Mouse (Mus musculus) myocyte (in vitro differentiated cells): ENCODE measurements at regions not wholly inside any gene's neighbourhood (a gene's known extent, or its start where the extent isn't known, plus 50 kb on each side); places are given as distances from the start of the nearest gene placed in this dataset.
A peak's percentile ranks its signal among the peaks of the same experiment; 100 is the strongest.

Experiments
- H3K27me3 ChIP-seq: one replicate; pipeline ENCODE4 v1.6.1; 2011; ENCODE audit not compliant: control insufficient read depth, insufficient read depth, insufficient read length
- H3K36me3 ChIP-seq: one replicate; pipeline ENCODE4 v1.6.1; 2011; ENCODE audit not compliant: control insufficient read depth, insufficient read depth
- H3K4me2 ChIP-seq: one replicate; pipeline ENCODE4 v1.6.1; 2011; ENCODE audit warnings: low read depth, control low read depth
- H3K4me3 ChIP-seq: one replicate; pipeline ENCODE4 v1.5.1; 2011; ENCODE audit warnings: mild to moderate bottlenecking, control low read depth, moderate library complexity
- H3K79me2 ChIP-seq: one replicate; pipeline ENCODE4 v1.6.1; 2011; ENCODE audit not compliant: control insufficient read depth, insufficient read depth
- H3ac ChIP-seq: one replicate; pipeline ENCODE4 v1.6.1; 2011; ENCODE audit not compliant: control insufficient read depth, insufficient read length
- CEBPB ChIP-seq: IDR thresholded peaks from 2 replicates; pipeline ENCODE4 v1.6.1; 2011; ENCODE audit warnings: mild to moderate bottlenecking, moderate library complexity; ENCODE audit not compliant: poor library complexity, insufficient read depth, severe bottlenecking
- E2F4 ChIP-seq: IDR thresholded peaks from one replicate; pipeline ENCODE4 v1.6.1; 2011; ENCODE audit warnings: mild to moderate bottlenecking, control low read depth, moderate library complexity; ENCODE audit not compliant: insufficient read depth
- MAX ChIP-seq: IDR thresholded peaks from one replicate; pipeline ENCODE4 v1.6.1; 2011; ENCODE audit warnings: low read depth, mild to moderate bottlenecking, control low read depth
- MYOD1 ChIP-seq, 3 experiments: IDR thresholded peaks; one replicate each; pipeline ENCODE4 v1.6.1; 2011; ENCODE audit warnings: control low read depth in 2 of 3, low read depth in 2 of 3, mild to moderate bottlenecking in 2 of 3, moderate library complexity in 1 of 3; ENCODE audit not compliant: insufficient read length in 2 of 3, control insufficient read depth in 1 of 3
- MYOG ChIP-seq, 3 experiments: IDR thresholded peaks; one replicate each; pipeline ENCODE4 v1.6.1; 2011; ENCODE audit warnings: control low read depth in 2 of 3, low read depth in 2 of 3, mild to moderate bottlenecking in 2 of 3; ENCODE audit not compliant: insufficient read length in 2 of 3, control insufficient read depth in 1 of 3, insufficient read depth in 1 of 3
- POLR2A ChIP-seq: IDR thresholded peaks from one replicate; pipeline ENCODE4 v1.6.1; 2011; ENCODE audit warnings: low read depth, mild to moderate bottlenecking, control low read depth, moderate library complexity; ENCODE audit not compliant: insufficient read length
- POLR2AphosphoS2 ChIP-seq: IDR thresholded peaks from one replicate; pipeline ENCODE4 v1.6.1; 2011; ENCODE audit warnings: low read depth, control low read depth; ENCODE audit not compliant: insufficient read length
- REST ChIP-seq: IDR thresholded peaks from one replicate; pipeline ENCODE4 v1.6.1; 2011; ENCODE audit warnings: mild to moderate bottlenecking, control low read depth, moderate library complexity; ENCODE audit not compliant: insufficient read depth, insufficient read length
- SRF ChIP-seq: IDR thresholded peaks from one replicate; pipeline ENCODE4 v1.6.1; 2011; ENCODE audit warnings: low read depth; ENCODE audit not compliant: control insufficient read depth, insufficient read length
- TCF12 ChIP-seq: IDR thresholded peaks from one replicate; pipeline ENCODE4 v1.6.1; 2011; ENCODE audit warnings: mild to moderate bottlenecking, control low read depth; ENCODE audit not compliant: poor library complexity, insufficient read depth, severe bottlenecking
- TCF3 ChIP-seq: IDR thresholded peaks from one replicate; pipeline ENCODE4 v1.6.1; 2011; ENCODE audit warnings: low read depth, control low read depth; ENCODE audit not compliant: insufficient read length
- USF1 ChIP-seq: IDR thresholded peaks from one replicate; pipeline ENCODE4 v1.6.1; 2011; ENCODE audit warnings: low read depth, mild to moderate bottlenecking, control low read depth, moderate library complexity

GRCm38 (mm10) chrX:11097581-11098254, 201.3 kb upstream of the H2al1a start:
- no peak overlapping the region for H3K4me3 ChIP-seq
- no peaks in the 10 kb centered on the region for H3K27me3 ChIP-seq
- no peaks in the 10 kb centered on the region for H3K36me3 ChIP-seq
- no peak overlapping the region for H3ac ChIP-seq
- H3K79me2 ChIP-seq, result no peaks in the 10 kb centered on the region
- no peak overlapping the region for H3K4me2 ChIP-seq
- TF ChIP-seq TCF12, result no peak
- TF ChIP-seq E2F4, result no peak
- no peak for TF ChIP-seq MYOD1 (IDR thresholded peaks at IDR 0.05; ENCODE audit: control insufficient read depth in 1 of 3, insufficient read length in 2 of 3, low read depth in 2 of 3)
- TF ChIP-seq USF1, result no peak
- no peak for TF ChIP-seq TCF3
- no peak for TF ChIP-seq POLR2AphosphoS2
- no peak for TF ChIP-seq REST
- no peak for TF ChIP-seq POLR2A
- TF ChIP-seq MAX, result no peak
- no peak for TF ChIP-seq SRF
- TF ChIP-seq CEBPB, result no peak
- TF ChIP-seq MYOG (IDR thresholded peaks at IDR 0.05; ENCODE audit: control insufficient read depth in 1 of 3, insufficient read depth in 1 of 3, insufficient read length in 2 of 3, low read depth in 2 of 3), result no peak

- no peak for TF ChIP-seq TCF12
- H3K4me2 ChIP-seq, result peak overlapping the region; percentile 24
- H3K27me3 ChIP-seq, result no peaks in the 10 kb centered on the region
- H3ac ChIP-seq, result no peak overlapping the region
- H3K36me3 ChIP-seq, result no peaks in the 10 kb centered on the region
- no peak overlapping the region for H3K4me3 ChIP-seq
- H3K79me2 ChIP-seq, result no peaks in the 10 kb centered on the region
Observed at GRCm38 (mm10) chrX:11098366-11098765, 200.7 kb upstream of the H2al1a start.

- Histone ChIP-seq H3K36me3 (no peaks in the 10 kb centered on the region), H3K4me2 (no peak overlapping the region), H3K79me2 (no peaks in the 10 kb centered on the region), H3K27me3 (no peaks in the 10 kb centered on the region), H3ac (no peak overlapping the region), H3K4me3 (no peak overlapping the region)
- no peak for TF ChIP-seq REST
- TF ChIP-seq CEBPB, result no peak
- TF ChIP-seq MYOG (IDR thresholded peaks at IDR 0.05; ENCODE audit: control insufficient read depth in 1 of 3, insufficient read depth in 1 of 3, insufficient read length in 2 of 3, low read depth in 2 of 3), result no peak
- no peak for TF ChIP-seq SRF
- TF ChIP-seq POLR2AphosphoS2, result no peak
- TF ChIP-seq TCF3, result no peak
- no peak for TF ChIP-seq MAX
- TF ChIP-seq TCF12, result no peak
- no peak for TF ChIP-seq POLR2A
- TF ChIP-seq E2F4, result no peak
- no peak for TF ChIP-seq USF1
- no peak for TF ChIP-seq MYOD1 (IDR thresholded peaks at IDR 0.05; ENCODE audit: control insufficient read depth in 1 of 3, insufficient read length in 2 of 3, low read depth in 2 of 3)
Observed at GRCm38 (mm10) chrX:11099146-11100087, 199.6 kb upstream of the H2al1a start.

- TF ChIP-seq MAX (no peak), POLR2AphosphoS2 (no peak), E2F4 (no peak), USF1 (no peak), REST (no peak), TCF3 (no peak), TCF12 (no peak), MYOG (IDR thresholded peaks at IDR 0.05; ENCODE audit: control insufficient read depth in 1 of 3, insufficient read depth in 1 of 3, insufficient read length in 2 of 3, low read depth in 2 of 3) (no peak), SRF (no peak), CEBPB (no peak), MYOD1 (IDR thresholded peaks at IDR 0.05; ENCODE audit: control insufficient read depth in 1 of 3, insufficient read length in 2 of 3, low read depth in 2 of 3) (no peak)
Observed at GRCm38 (mm10) chrX:11100935-11101334, 198.1 kb upstream of the H2al1a start.

More at GRCm38 (mm10) chrX:11100935-11101334, 198.1 kb upstream of the H2al1a start:
- Histone ChIP-seq H3ac (no peak overlapping the region), H3K79me2 (no peaks in the 10 kb centered on the region), H3K4me3 (no peak overlapping the region), H3K27me3 (no peaks in the 10 kb centered on the region), H3K4me2 (no peak overlapping the region), H3K36me3 (no peaks in the 10 kb centered on the region)
